Mouse (Mus musculus) heart, adult 11 months (tissue): Measurements from ENCODE around the gene Tbca.
A peak's percentile ranks its signal among the peaks of the same experiment; 100 is the strongest.

ENCODE experiments used
- DNase-seq: peaks from one replicate; pipeline ENCODE4 v3.0.0; 2022

Tbca gene

DNA sequence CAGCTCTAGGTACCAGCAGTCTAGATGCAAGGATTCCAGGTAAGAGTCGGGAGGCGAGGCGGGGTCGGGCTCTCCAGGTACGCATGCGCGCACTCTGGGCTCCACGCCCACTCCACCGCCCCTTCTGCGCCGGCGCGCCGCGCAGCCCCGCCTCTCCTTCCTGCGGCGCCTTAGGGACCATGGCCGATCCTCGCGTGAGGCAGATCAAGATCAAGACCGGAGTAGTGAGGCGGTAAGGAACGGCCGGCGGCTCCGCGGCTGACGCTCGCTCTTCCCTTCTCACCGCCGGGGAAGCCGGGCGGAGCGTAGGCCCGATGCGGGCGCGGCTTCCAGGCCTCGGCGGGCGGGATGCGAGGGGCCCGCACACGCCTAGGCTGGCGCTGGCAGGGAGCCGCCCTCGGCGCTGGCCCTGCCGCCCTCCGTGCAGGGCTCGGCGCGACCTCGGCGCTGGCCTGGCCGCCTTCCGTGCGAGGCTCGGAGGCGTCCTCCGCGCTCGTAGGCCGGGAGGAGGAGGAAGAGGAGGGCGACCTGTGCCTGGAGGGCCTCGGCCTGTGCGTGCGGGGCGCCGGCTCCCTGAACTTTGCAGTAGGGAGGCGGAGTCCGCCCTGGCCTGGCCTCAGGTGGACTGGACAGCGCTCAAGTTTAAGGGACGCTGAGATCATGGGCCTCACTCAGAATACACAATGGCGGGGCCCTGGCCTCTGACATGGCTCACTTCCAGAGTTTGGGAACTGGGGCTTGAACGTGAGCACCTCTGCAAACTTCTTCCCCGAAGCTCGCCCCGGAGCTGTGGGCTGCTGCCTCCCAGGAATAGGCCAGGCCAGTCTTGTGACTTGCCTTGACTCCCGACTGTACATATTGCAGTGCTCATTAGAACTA is at the start of gene Tbca:
Gene Tbca, plus strand, starts transcription at position 140 of the 879 bp plus-strand sequence.
- DNase-seq, result peak; percentile 99

DNA sequence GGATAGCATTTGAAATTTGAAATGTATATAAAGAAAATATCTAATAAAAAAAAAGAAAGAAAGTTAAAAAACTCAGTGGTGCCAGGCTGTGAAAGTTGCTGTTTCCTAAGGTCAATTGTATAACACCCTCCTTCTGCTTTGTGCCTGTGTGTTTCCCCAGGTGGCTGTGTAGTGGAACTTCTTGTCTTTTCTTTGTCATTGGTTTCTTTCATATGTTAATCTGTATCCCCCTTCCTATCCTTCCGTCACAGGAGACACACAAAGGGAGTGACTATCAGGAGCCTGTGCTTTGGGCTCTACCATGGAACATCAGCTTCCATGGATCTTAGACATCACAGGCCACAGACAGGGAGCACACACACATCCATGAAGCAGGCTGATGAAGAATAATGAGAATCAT is 43.5 kb upstream of the Tbca start:
- no peak for DNase-seq

DNA sequence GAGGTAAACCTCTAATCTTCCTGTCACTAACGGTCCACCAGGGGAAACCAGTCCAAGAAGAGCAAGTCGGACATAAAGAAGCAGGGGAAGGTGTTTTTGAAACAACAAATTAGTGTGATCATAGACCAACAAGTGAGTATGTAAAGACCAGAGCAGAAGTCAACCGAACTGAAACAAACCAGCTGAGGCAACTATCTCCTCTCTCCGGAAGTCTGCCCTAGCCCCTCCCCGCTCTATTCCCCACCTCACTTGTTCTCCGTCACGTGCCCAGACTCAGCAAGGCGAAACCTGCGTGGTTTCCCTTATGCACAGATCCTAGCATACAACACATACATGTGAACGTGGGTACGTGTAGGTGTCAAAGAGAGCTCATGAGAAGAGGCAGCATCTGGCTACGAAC is 22.9 kb upstream of the Tbca start:
- no peak for DNase-seq

DNA sequence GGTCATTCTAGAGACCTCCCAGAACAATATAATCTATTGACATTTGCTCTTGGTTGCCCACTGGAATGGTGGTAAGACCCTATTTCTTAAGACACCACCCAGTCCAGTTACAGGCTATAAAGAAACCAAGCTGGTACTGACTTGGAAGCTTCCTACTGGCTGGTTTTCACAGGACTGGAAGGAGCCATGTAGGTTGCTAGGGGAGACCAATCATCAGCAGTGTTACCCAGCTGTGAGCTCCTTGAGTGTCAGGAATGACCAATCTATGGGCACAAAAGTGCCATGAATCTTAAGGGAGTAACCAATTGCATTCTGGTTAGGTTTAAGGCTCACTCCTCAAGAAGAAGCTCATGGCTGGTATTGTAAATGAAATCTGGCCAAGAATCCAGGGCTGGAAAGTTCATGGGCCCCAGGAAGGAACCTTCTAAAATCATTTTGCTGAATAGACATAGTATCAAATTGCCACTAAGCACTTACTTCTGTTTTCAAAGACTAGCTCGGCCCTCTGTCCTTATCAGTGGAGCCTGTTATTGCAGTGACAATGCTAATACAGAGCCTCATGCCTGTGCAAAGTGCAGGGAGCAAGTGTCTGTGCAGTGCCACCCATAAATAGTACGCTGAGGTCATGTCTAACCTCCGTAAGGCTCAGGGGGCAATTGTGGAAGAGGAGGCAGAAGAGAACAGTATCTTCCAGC is 20.1 kb upstream of the Tbca start:
- DNase-seq, result no peak

DNA sequence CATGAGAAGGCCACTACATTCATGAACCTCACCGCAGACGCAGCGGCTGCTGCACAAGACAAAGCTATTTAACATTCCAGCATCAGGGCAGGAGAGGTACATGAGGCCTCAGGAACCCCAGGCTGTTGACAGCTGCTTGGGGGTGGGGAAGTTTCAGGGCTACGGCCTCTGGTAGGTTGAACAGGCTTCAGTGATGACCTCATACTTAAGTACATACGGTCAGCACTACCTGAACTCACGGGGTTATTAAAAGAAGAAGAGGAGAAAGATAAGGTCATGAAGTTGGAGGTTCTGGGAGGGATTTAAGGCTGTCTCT is 19.6 kb upstream of the Tbca start:
- no peak for DNase-seq

DNA sequence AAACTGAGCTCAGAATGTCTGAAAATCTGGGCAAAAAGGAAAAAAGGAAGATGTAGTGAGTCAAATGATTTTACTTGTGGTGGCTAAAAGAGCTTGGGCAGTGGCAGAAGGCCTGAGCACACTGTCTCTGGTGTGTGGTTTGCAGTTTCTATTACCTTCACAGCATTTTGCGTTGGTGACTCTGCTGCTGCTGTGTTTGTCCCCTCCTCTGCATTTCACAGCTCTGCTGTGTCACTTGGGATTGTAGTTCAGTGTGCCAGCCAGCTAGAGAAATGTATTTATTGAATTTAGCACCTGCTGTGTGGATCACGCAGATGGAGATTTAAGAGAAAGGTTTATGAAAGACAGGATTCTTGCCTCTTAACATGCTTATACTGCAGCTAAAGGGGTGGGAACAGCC is 1.8 kb upstream of the Tbca start:
- peak; percentile 4 for DNase-seq

DNA sequence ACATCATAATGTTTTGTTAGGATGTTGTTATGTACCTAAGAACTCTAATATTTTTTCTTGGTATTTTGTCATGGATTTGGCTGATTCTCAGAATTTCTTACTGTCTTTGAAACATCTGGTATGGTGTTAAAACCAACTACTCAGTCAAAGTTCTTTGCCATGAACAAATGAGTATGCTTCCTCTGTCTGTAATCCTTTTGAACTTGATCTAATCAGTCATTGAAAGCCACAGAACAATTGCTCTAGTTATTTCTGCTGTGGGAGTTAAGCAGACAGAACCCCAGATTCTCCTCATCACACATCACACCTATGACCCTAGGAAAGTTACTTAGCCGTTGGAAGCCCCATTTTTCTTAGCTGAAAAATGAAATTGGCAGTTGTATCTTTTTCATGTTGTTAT is 6.0 kb downstream of the Tbca start:
- peak; percentile 21 for DNase-seq

DNA sequence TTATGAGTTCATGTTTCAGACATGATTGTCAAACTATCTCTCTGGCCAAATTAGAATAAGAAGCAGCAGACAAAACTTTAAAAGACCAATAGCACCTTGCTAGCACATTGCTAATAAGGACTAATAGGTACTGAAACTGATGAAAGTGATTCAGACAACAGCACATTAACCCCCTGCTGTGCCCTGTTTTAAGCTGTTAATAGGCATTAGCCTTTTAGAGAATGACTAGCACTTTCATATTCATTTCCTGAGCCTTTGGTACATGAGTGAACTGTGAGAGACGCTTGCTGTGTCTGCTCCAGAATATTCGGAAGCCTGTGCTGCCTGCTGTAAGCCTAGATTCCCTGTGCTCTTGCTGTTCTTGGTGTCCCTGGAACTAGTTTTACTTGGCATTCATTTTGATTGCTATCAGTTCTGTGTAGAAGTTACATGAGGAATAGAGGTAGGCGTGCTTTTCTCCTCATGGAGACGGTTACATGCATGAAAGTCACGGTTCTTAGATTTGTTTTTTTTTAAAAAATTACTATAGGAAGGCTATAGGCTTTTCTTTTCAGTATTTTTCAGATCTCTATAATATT is 14.9 kb downstream of the Tbca start:
- DNase-seq, result peak; percentile 44

DNA sequence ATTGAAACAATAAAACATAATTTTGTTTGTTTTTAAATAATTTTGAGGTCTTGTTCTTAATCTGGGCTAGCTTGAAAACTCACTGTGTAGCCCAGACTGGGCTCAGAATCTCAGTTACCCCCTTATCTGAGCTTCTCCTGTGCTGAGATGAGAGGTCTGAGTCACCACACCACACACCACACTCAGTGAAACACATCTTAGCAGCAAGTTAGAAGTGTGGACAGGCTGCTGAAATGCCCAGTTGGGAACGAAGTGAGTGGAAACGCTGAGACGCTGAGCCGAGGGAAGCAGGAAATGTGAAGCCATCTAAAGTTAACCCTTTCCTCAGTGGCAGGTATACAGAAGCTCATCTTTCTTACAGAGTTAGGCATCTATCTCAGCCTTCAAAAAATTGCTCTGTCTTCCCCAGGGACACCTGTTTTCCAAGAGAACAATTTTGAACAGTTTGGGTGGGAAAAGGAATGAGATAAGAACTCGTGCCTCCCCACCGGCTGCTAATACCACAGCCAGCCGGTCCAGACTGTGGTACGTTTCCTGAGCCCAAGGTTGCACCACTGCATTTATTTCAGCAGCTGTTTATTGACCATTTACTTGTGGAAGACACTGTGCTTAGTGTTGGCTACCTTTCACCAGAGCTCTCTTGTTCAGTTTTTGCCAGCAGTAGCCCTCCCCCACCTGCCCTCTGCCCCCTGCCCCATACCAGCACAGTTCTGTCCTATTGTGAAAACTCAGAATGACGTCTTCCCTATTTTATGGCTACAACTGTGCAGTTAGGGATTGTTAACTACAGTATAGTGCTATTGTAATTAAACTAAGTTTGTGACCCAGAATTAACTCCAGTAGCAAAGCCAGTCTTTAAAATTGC is 17.8 kb downstream of the Tbca start:
- peak; percentile 64 for DNase-seq

DNA sequence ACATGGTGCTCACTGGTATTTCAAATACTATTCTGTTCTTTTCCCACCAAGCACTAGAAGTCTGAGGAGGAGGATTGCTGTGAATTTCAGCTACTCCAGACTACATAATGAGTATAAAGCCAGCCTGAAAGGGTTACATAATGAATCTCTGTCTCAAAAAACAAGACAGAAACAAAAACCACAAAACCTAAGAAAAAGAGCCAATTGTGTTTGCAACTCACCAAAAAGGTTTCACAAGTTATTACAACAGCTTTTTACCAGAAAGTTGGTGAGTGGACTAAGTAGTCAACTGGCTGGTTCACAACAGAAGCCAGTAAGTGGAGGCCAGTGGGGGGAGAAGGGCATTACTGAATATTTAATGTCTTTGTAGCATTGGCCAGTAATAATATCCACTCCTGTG is 19.9 kb downstream of the Tbca start:
- DNase-seq, result no peak

DNA sequence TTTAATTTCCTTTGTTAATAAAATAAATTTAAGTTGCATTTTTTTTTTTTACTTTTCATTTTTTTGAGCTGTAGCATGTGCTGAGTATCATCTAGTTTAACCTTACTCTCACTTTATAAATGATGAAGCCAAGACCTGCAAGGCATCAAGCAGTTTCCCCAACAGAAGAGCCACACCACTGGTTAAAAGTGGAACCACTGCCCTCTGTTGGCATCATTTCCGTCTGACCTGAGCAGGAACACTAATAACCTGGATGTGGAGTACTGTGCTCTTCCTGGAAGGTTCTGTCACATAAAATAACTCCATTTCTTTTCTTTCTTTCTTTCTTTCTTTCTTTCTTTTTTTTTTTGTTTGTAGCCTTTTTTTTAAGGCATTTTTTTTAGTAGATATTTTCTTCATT is 21.0 kb downstream of the Tbca start:
- peak; percentile 3 for DNase-seq

DNA sequence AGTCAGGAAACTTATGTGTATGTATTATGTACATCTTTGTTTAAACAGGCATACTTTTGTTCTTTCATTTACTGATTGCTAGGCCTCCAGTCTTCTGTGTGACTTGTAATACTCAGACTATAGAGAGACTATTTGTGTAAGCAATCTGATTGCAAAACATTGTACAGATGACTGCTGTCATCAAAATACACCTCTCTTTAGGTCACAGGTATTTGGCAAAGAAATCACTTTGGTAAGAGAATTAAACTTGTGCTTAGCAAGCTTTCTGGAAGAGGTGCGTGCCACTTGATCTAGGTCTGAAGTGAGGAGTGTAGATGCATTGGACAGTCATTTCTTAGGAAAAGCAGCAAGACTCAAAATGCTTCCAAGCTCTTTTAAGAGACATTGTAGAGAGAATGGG is 22.7 kb downstream of the Tbca start:
- no peak for DNase-seq

DNA sequence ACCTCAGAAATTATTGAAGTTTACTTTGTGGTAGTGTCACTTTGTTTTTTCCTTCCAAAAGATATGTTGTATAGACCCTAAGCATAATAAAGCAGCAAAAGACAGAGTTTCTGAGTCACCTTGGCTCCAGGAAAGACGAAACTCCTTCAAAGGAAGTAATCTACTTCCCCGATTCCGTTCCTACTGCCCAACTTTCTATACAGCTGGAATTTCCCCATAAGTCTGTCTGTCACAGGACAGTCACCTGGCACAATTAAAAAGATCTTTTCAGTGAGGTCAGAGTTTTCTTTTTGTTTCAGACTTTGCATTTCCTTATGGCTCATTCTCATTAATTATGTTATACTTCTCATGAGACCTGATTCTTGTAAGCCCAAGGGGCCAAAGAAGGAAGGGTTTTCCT is 25.1 kb downstream of the Tbca start:
- no peak for DNase-seq

DNA sequence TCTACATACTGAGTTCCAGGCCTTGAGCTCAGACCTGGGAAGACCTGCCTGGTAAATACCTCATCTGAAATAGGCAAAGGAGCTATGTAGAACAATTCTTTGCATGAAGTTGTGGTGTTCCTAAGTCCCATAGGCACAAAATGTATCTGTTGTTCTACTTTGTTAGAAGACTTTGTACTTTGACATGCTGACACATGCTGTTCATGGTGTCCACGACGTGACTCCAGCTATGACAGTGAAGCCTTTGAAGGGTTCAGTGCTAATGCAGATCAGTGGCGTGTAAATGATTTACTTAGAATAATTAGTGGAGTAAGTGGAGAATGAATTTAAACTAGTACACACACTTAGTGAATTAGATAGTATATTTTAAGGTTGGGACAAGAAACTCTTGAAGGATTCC is 31.8 kb downstream of the Tbca start:
- peak; percentile 36 for DNase-seq

DNA sequence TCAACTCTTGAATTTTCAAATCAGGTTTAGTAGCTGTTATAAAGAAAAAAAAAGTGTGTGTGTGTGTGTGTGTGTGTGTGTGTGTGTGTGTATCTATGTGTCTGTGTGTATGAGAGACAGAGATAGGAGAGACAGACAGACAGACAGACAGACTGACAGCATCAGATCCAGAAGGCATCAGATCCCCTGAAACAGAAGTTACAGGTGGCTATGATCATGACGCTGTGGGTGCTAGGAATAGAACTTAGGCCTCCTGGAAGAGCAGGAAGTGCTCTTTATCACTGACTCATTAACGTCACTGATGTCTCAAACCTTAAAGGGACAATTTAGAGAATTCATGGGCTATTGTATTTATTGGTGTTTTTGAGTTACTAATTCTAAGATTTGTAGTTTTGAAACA is 32.2 kb downstream of the Tbca start:
- DNase-seq, result no peak

DNA sequence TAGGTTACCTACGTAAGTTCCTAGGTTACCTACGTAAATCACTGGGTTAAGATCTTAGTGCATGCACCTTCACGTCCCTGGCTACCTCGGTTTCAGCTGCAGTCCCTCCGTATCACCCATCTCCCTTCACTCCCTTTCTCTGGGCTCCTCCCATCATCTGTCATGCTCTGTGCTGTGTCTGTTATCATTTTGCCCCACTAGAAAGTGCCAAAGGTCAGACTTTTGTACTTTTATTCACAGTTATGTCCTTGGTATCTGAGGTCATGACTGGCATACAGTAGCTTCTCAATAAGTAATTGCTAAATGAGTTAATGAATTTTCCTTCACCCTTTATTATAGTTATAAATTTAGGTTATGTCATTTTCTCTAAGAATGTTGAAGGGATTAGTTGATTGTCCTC is 37.7 kb downstream of the Tbca start:
- no peak for DNase-seq

DNA sequence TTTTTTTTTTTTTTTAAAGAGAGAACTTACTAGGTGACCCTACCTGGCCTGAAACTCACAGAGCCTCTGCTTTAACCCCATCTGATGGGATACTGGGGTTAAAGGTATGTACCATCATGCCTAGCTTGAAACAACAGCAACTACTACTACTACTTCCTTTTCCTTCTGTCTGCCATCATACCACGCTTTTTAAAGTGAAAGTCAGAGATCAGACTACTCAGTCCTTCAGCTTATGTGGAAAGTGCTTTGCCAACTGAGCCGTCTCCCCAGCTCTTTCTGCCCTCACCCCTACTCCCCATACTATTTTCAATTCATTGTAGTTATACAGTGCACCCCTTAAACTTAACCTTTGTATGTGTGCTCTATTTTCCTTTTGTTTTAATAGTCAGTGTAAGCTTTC is 38.3 kb downstream of the Tbca start:
- peak; percentile 42 for DNase-seq

DNA sequence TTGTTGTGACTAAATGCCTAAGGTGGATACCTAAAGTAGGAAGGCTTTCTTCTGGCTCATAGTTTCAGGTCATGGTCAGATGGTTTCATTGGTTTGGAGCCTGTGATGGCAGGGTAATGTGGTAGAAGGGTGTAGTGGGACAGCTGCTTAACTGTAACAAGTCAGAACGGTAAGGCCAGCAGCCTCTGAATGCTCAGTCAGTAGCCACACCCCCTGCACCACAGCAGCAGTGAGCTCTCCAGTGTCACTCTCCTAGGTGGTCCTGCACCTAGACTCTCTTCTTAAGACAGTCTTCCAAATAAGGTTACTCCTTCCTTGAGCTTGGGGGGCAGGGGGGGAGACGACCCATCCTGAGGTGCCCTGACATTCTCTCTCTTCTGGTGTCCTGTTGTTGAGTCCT is 39.1 kb downstream of the Tbca start:
- DNase-seq, result peak; percentile 30

DNA sequence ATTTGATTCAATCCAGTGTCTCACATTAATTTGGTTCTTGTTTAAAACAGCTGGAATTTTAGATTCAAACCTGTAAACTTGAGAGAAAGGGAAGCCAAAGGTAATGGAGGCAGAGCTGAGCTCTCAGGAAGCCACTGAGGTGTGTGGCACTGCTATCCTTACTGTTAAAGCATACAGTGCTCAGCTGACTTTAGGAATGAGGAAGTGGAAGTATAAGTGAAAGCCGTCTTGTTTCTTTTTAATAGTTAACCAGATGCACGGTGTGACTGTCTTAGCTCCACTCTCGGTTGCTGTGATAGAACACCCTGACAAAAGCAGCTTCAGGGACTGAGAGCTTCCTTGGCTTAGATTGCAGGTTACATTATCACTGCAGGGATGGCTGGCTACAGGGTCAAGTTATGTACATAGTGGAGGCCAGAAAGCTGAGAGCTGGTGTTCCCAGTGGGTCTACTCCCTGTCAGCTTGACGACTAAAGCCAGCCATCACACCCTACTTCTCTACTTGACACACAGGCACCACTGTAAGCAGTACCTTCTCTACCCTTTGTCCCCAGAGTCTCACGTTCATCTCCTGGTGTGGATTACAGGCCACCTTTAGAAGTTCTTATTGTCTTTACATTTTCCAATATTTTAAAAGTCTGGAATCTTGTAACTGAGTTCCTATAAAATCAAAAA is 49.5 kb downstream of the Tbca start:
- DNase-seq, result peak; percentile 41

DNA sequence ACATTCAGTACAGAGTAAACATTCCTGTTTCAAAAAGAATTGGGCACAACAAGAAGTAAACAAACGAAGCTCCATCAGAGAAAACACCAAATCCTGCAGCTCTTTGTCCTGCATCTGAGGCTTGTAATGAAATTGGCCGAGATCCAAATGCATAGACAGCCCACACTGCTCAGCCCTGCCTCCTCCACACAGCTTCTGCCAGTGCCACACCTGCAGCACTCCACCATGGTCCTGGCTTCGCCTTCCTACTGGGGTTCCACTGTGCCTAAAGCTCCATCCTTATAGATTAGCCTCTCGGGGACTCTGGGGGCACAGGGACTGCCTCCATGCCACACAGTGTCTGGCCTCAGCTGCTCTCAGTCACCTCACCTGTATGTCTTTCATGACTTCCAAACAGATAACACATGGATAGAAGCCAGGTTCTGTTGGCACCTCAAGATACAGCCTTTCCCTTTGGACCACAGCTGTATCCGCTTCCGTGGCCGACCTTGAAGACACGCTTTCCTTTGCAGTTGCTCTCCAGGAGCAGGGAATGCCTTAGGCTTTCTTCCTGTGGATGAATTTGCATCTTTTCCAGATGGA is 50.1 kb downstream of the Tbca start:
- DNase-seq, result peak; percentile 81

DNA sequence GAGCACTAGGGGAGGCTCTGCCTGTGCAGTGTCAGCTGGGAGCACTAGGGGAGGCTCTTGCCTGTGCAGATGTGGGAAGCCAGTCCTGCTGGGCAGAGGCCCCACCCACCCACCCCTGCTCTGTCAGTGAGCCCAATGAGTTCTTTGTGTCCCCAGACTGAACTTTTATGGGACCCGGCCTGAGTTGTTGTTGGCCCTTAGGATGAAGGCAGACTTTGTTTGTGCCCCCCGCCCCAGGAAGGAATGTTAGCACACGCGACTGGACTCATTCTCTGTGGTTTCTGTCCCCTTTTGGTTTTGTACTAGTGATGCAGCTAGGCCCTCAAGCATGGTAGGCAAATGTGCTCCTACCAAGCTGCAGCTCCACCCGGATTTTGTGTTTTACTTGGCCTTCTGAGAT is 54.5 kb downstream of the Tbca start:
- DNase-seq, result peak; percentile 43

DNA sequence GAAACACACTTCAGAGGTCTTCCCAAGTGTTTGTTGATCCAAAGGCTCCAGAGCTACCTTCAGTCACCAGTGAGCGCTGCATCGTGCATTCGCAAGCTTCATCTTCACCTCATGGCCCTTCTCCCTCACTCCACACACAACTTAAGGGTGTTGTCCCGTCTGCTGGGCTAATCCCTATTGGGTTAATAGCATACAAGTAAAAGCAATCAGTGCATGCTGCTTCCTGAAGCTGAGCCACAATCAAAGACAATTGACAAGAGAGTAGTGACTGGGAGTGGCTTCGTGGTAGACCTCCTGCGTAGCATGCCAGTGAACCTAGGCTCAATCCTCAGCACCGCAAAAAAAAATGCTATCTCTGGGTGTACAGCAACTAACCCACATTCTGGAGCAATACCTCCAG is 59.2 kb downstream of the Tbca start:
- peak; percentile 40 for DNase-seq
